In genomic region chr5:75977441-75978373, GRCm38 (mm10) we compare ENCODE assay signal across 8 mouse cellular contexts. TPM values are rescaled to one million over a fixed set of nuclear protein-coding genes. Genes with fewer than 3 reads are reported as not detected.
DNase-seq lines count a peak whose midpoint lies in the region; ATAC-seq lines count a peak whose summit lies in the region.

No protein-coding gene starts in this region.

- peak; percentile 60 to 69 for DNase-seq in cerebellum, postnatal 14 days
- DNase-seq in cerebellum, adult 11-12 months = no peak
- peak; percentile 30 for DNase-seq in urinary bladder, postnatal 14 days (ENCODE audit: low spot score)
- no peak for DNase-seq in urinary bladder, postnatal 4 days (ENCODE audit: low spot score in 2 of 2)
- peak; percentile 41 for DNase-seq in hindbrain, embryonic 10.5 days (ENCODE audit: low spot score)
- peak; percentile 35 for DNase-seq in neural tube, embryonic 11.5 days (ENCODE audit: low spot score)
- no peak for DNase-seq in spleen, postnatal 36 days (ENCODE audit: low spot score in 2 of 2)

- H3K27me3 ChIP-seq in hindbrain, embryonic 10.5 days (ENCODE audit: insufficient read depth, poor library complexity, severe bottlenecking) = peaks cover 87% of the 10 kb centered on the region
- peaks cover 54% of the 10 kb centered on the region for H3K27me3 ChIP-seq in limb, embryonic 15.5 days
- H3K27me3 ChIP-seq in neural tube, embryonic 11.5 days (ENCODE audit: control insufficient read depth, insufficient read depth, low read length) = peaks cover 37% of the 10 kb centered on the region

- no peaks in the 10 kb centered on the region for H3K9me3 ChIP-seq in hindbrain, embryonic 10.5 days
- no peaks in the 10 kb centered on the region for H3K9me3 ChIP-seq in limb, embryonic 15.5 days
- H3K9me3 ChIP-seq in neural tube, embryonic 11.5 days (ENCODE audit: control insufficient read depth, low read length) = no peaks in the 10 kb centered on the region

- H3K4me3 ChIP-seq in hindbrain, embryonic 10.5 days = peak overlapping the region; percentile 77
- peak overlapping the region; percentile 56 for H3K4me3 ChIP-seq in limb, embryonic 15.5 days
- peak overlapping the region; percentile 52 for H3K4me3 ChIP-seq in neural tube, embryonic 11.5 days (ENCODE audit: low read depth, low read length)

- no peaks in the 10 kb centered on the region for H3K36me3 ChIP-seq in hindbrain, embryonic 10.5 days
- no peaks in the 10 kb centered on the region for H3K36me3 ChIP-seq in limb, embryonic 15.5 days
- no peaks in the 10 kb centered on the region for H3K36me3 ChIP-seq in neural tube, embryonic 11.5 days (ENCODE audit: control insufficient read depth, insufficient read depth, low read length)

- peak; percentile 46; the same call in 1 of the 2 replicates for ATAC-seq in limb, embryonic 15.5 days (ENCODE audit: insufficient number of reproducible peaks, low FRiP score, low TSS enrichment, low read depth)
- ATAC-seq in neural tube, embryonic 11.5 days (ENCODE audit: insufficient read depth, low FRiP score, low TSS enrichment) = peak; percentile 71

- H3K4me1 ChIP-seq in hindbrain, embryonic 10.5 days (replicated peaks) = peaks cover 32% of the 10 kb centered on the region
- H3K4me1 ChIP-seq in limb, embryonic 15.5 days = peaks cover 17% of the 10 kb centered on the region
- H3K4me1 ChIP-seq in neural tube, embryonic 11.5 days (ENCODE audit: control insufficient read depth, insufficient read depth, low read length) = peaks cover 7% of the 10 kb centered on the region; the same call in 1 of the 2 replicates

- peak overlapping the region; percentile 96 for H3K4me2 ChIP-seq in limb, embryonic 15.5 days
- peak overlapping the region; percentile 97 for H3K4me2 ChIP-seq in neural tube, embryonic 11.5 days (ENCODE audit: low read depth)

- peak overlapping the region; percentile 79 for H3K27ac ChIP-seq in hindbrain, embryonic 10.5 days
- H3K27ac ChIP-seq in limb, embryonic 15.5 days = peak overlapping the region; percentile 43
- no peak overlapping the region for H3K27ac ChIP-seq in neural tube, embryonic 11.5 days (ENCODE audit: low read depth, low read length)

- peak overlapping the region; percentile 26; the same call in 1 of the 2 replicates for H3K9ac ChIP-seq in limb, embryonic 15.5 days
- H3K9ac ChIP-seq in neural tube, embryonic 11.5 days (ENCODE audit: low read length) = peak overlapping the region; percentile 31

- 1% methylated on average over 54 of the region's 54 CpGs for WGBS in hindbrain, embryonic 10.5 days
- 1% methylated on average over 54 of the region's 54 CpGs for WGBS in limb, embryonic 15.5 days
- WGBS in neural tube, embryonic 11.5 days = 2% methylated on average over 54 of the region's 54 CpGs

RNA-seq across cellular contexts. Expression of gene Kdr, which starts 0.6 kb away (rescaled TPM):
- polyA plus RNA-seq in hindbrain, embryonic 10.5 days (2016; fragmentation: Nextera tagmentation; extraction: Ambion mirVana) = 25.8 and 26.3 TPM in 2 replicates
- 27.0 and 27.1 TPM in 2 replicates for polyA plus RNA-seq in limb, embryonic 15.5 days (2015; fragmentation: Nextera tagmentation; extraction: Ambion mirVana)
- 28.9 and 29.2 TPM in 2 replicates for polyA plus RNA-seq in neural tube, embryonic 11.5 days (2014; fragmentation: Nextera tagmentation; extraction: Ambion mirVana)

Comparison
In these comparisons a context has a peak if more than half of its experiments do, and no peak if none do; other contexts are left out.
1. DNase-seq: peak in cerebellum, postnatal 14 days (2 of 2), urinary bladder, postnatal 14 days (single experiment), hindbrain, embryonic 10.5 days (single experiment) and neural tube, embryonic 11.5 days (single experiment); none in cerebellum, adult 11-12 months (single experiment), urinary bladder, postnatal 4 days (0 of 2) and spleen, postnatal 36 days (0 of 2).
2. Peak in every context shown above with its lines, with median percentiles within 50 percentile points of each other: H3K4me3 ChIP-seq.